Mouse (Mus musculus) kidney, embryonic 15.5 days (tissue): ENCODE data around the gene Ldb3. TPM values are rescaled to one million over a fixed set of nuclear protein-coding genes. Genes with fewer than 3 reads are reported as not detected.

Experiments used
- ATAC-seq: fragments of 200-750 bp; cut with Nextera tagmentation; replicated peaks from 2 replicates; pipeline ENCODE4 v1.8.0; 2017; ENCODE audit warnings: moderate TSS enrichment; ENCODE audit not compliant: low FRiP score
- H3K27ac ChIP-seq: fragments of 300-500 bp; sonication (generic); 2 replicates; pipeline ENCODE4 v1.5.1; 2015; ENCODE audit warnings: mild to moderate bottlenecking, inconsistent platforms
- H3K27me3 ChIP-seq: fragments of 300-500 bp; sonication (generic); 2 replicates; pipeline ENCODE4 v1.6.1; 2015; ENCODE audit warnings: inconsistent platforms
- H3K36me3 ChIP-seq: fragments of 300-500 bp; sonication (generic); 2 replicates; pipeline ENCODE4 v1.6.1; 2015; ENCODE audit warnings: inconsistent platforms
- H3K4me1 ChIP-seq: fragments of 300-500 bp; sonication (generic); 2 replicates; pipeline ENCODE4 v1.6.1; 2015; ENCODE audit warnings: inconsistent platforms
- H3K4me2 ChIP-seq: fragments of 300-500 bp; sonication (generic); 2 replicates; pipeline ENCODE4 v1.6.1; 2015; ENCODE audit warnings: moderate library complexity, mild to moderate bottlenecking, inconsistent platforms
- H3K4me3 ChIP-seq: fragments of 300-500 bp; sonication (generic); replicated peaks from 2 replicates; pipeline ENCODE4 v1.5.1; 2015; ENCODE audit warnings: mild to moderate bottlenecking, inconsistent platforms
- H3K9ac ChIP-seq: fragments of 300-500 bp; sonication (generic); 2 replicates; pipeline ENCODE4 v1.6.1; 2015; ENCODE audit warnings: mild to moderate bottlenecking, inconsistent platforms
- H3K9me3 ChIP-seq: fragments of 300-500 bp; sonication (generic); replicated peaks from 2 replicates; pipeline ENCODE4 v1.6.1; 2016; ENCODE audit warnings: inconsistent platforms
- WGBS: fragments of 180-500 bp; shearing (Covaris S2); methylation state at CpG from one replicate; pipeline ENCODE4 v1.1.7; 2015; ENCODE audit warnings: mixed read lengths; 5-methylcytosine and 5-hydroxymethylcytosine counted together
- polyA plus RNA-seq: library from polyadenylated mRNA; unstranded; fragments of >200 nt; fragmentation: Nextera tagmentation; extraction: Ambion mirVana; gene quantifications from 2 replicates; pipeline ENCODE4 v1.2.1, GENCODE M21; 2015

Ldb3 gene
- polyA plus RNA-seq, 1 experiment from 2014 or later = 3.7 TPM

DNA sequence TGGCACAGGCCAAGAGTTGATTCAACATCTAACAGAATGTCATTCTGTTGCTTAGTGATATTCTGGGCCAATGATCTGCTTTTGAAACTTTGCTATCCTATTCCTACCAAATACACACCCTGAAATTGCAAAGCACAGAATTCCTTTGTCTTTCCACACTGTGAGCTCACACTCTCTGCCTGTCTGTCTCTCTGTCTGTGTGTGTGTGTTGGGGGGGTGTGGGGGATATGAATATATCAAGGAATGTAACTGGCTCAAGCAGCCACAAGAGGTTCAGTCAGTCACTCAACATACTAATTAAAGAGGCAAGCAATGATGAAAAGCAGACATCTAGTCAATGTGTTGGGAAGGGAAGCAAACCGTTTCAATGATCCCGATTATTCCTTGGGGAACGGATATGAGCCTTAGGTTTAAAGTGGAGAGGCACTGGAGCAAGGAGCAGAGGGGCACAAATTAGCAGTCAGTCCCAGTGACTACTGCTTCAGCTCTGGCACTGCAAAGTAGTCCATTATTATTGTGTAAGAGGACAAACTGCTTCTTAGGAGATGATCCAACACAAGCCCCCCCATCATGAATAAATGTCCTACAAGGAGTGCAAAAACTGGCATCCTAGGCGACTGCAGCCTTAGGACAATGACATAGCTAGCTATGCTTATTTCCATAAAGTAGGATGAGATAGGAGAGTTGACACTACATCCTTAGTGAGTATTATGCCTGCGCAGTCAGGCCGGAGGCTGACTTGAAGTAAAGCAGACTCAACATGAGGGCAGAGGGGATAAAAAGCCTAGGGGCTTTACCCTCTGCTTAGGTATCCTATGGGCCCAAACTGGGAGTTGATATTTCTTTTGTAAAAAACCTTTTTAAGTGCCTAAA is 104.8 kb downstream of the Ldb3 start:
- no peak overlapping the region for H3K4me2 ChIP-seq
- peaks cover 25% of the 10 kb centered on the region; the same call in 1 of the 2 replicates for H3K4me1 ChIP-seq
- no peak overlapping the region for H3K9ac ChIP-seq
- ATAC-seq = no peak
- H3K27ac ChIP-seq = no peak overlapping the region
- WGBS = 65% methylated on average over 6 of the region's 6 CpGs
- no peak overlapping the region for H3K4me3 ChIP-seq
- H3K36me3 ChIP-seq = no peaks in the 10 kb centered on the region
- H3K27me3 ChIP-seq = no peaks in the 10 kb centered on the region
- H3K9me3 ChIP-seq = no peaks in the 10 kb centered on the region

Other genes starting within 250 kb of the Ldb3 start
- gene Fam25c, start 233.2 kb downstream of the Ldb3 start, polyA plus RNA-seq = 1.1 TPM in 1 of 2 replicates, not detected in the other
- 8.6 and 11.2 TPM in 2 replicates for gene Sncg, start 213.9 kb downstream of the Ldb3 start, polyA plus RNA-seq
- 16.0 and 17.8 TPM in 2 replicates for gene Mmrn2, start 213.2 kb downstream of the Ldb3 start, polyA plus RNA-seq
- gene Bmpr1a, start 85.3 kb downstream of the Ldb3 start, polyA plus RNA-seq = 47.3 and 47.7 TPM in 2 replicates
- gene 9230112D13Rik, start 65.9 kb downstream of the Ldb3 start, polyA plus RNA-seq = not detected in 2 replicates
- 0.45 and 0.55 TPM in 2 replicates for gene Opn4, start 11.5 kb upstream of the Ldb3 start, polyA plus RNA-seq
- 26.9 and 28.8 TPM in 2 replicates for gene Wapl, start 85.2 kb upstream of the Ldb3 start, polyA plus RNA-seq
- gene Grid1, start 231.4 kb upstream of the Ldb3 start, polyA plus RNA-seq = 0.67 and 0.81 TPM in 2 replicates